Mouse (Mus musculus) kidney, embryonic 16.5 days (tissue): ENCODE measurements around the gene Ripk4. TPM values are rescaled to one million over a fixed set of nuclear protein-coding genes. Genes with fewer than 3 reads are reported as not detected.
A peak's percentile ranks its signal among the peaks of the same experiment; 100 is the strongest.

Experiments used
- ATAC-seq: fragments of 200-750 bp; cut with Nextera tagmentation; 2 replicates; pipeline ENCODE4 v1.8.0; 2017; ENCODE audit warnings: moderate TSS enrichment; ENCODE audit not compliant: low FRiP score, low TSS enrichment
- H3K27ac ChIP-seq: fragments of 300-500 bp; sonication (generic); 2 replicates; pipeline ENCODE4 v1.5.1; 2014; ENCODE audit warnings: low read length
- H3K27me3 ChIP-seq: fragments of 300-500 bp; sonication (generic); 2 replicates; pipeline ENCODE4 v1.6.1; 2014; ENCODE audit warnings: low read length, control low read depth, mixed read lengths; ENCODE audit not compliant: insufficient read depth
- H3K36me3 ChIP-seq: fragments of 300-500 bp; sonication (generic); 2 replicates; pipeline ENCODE4 v1.6.1; 2014; ENCODE audit warnings: low read length, control low read depth, mixed read lengths; ENCODE audit not compliant: insufficient read depth
- H3K4me1 ChIP-seq: fragments of 300-500 bp; sonication (generic); 2 replicates; pipeline ENCODE4 v1.6.1; 2014; ENCODE audit warnings: low read length, control low read depth, mixed read lengths; ENCODE audit not compliant: insufficient read depth
- H3K4me2 ChIP-seq: fragments of 300-500 bp; sonication (generic); replicated peaks from 2 replicates; pipeline ENCODE4 v1.6.1; 2014; ENCODE audit warnings: low read depth, low read length
- H3K4me3 ChIP-seq: fragments of 300-500 bp; sonication (generic); 2 replicates; pipeline ENCODE4 v1.5.1; 2014; ENCODE audit warnings: mild to moderate bottlenecking, low read length
- H3K9ac ChIP-seq: fragments of 300-500 bp; sonication (generic); replicated peaks from 2 replicates; pipeline ENCODE4 v1.6.1; 2014; ENCODE audit warnings: low read length
- H3K9me3 ChIP-seq: fragments of 300-500 bp; sonication (generic); 2 replicates; pipeline ENCODE4 v1.6.1; 2016; ENCODE audit warnings: low read length, control low read depth
- WGBS: fragments of 180-500 bp; shearing (Covaris S2); extraction: QIAGEN DNeasy Blood & Tissue Kit; methylation state at CpG from one replicate; pipeline ENCODE4 v1.1.7; 2014; 5-methylcytosine and 5-hydroxymethylcytosine counted together
- polyA plus RNA-seq: library from polyadenylated mRNA; unstranded; fragments of >200 nt; fragmentation: Nextera tagmentation; extraction: Ambion mirVana; gene quantifications from 2 replicates; pipeline ENCODE4 v1.2.1, GENCODE M21; 2015

The Ripk4 gene
- polyA plus RNA-seq, 1 experiment from 2014 or later: 12.1 TPM

GRCm38 (mm10) chr16:97766501-97766900 is 2.9 kb upstream of the Ripk4 start:
- 24% methylated on average over 3 of the region's 3 CpGs for WGBS
- no peak overlapping the region for H3K4me3 ChIP-seq
- no peak for ATAC-seq

GRCm38 (mm10) chr16:97764626-97765025 is 1.0 kb upstream of the Ripk4 start:
- ATAC-seq: no peak
- Histone ChIP-seq H3K4me2 (no peak overlapping the region), H3K36me3 (no peaks in the 10 kb centered on the region), H3K9ac (no peak overlapping the region), H3K27ac (no peak overlapping the region), H3K9me3 (no peaks in the 10 kb centered on the region), H3K4me1 (peaks cover 4% of the 10 kb centered on the region; the same call in 1 of the 2 replicates), H3K27me3 (peaks cover 39% of the 10 kb centered on the region), H3K4me3 (no peak overlapping the region)
- 48% methylated on average over 2 of the region's 2 CpGs for WGBS

More at GRCm38 (mm10) chr16:97766501-97766900, 2.9 kb upstream of the Ripk4 start:
- Histone ChIP-seq H3K4me1 (no peaks in the 10 kb centered on the region), H3K36me3 (no peaks in the 10 kb centered on the region), H3K9ac (no peak overlapping the region), H3K9me3 (no peaks in the 10 kb centered on the region), H3K27me3 (peaks cover 37% of the 10 kb centered on the region), H3K27ac (no peak overlapping the region), H3K4me2 (no peak overlapping the region)

GRCm38 (mm10) chr16:97763990-97764340 is 378 bp upstream of the Ripk4 start:
- H3K9me3 ChIP-seq: no peaks in the 10 kb centered on the region
- no peaks in the 10 kb centered on the region for H3K36me3 ChIP-seq
- ATAC-seq: no peak
- H3K4me1 ChIP-seq: peaks cover 5% of the 10 kb centered on the region; the same call in 1 of the 2 replicates
- peak overlapping the region; percentile 65 for H3K9ac ChIP-seq
- no peak overlapping the region for H3K27ac ChIP-seq
- 9% methylated on average over 13 of the region's 13 CpGs for WGBS
- H3K4me2 ChIP-seq: peak overlapping the region; percentile 67
- H3K27me3 ChIP-seq: peaks cover 39% of the 10 kb centered on the region
- peak overlapping the region; percentile 47 for H3K4me3 ChIP-seq

GRCm38 (mm10) chr16:97761782-97762181 is 1.8 kb downstream of the Ripk4 start:
- no peak overlapping the region for H3K9ac ChIP-seq
- no peak for ATAC-seq

GRCm38 (mm10) chr16:97759681-97760080 is 3.9 kb downstream of the Ripk4 start:
- H3K36me3 ChIP-seq: no peaks in the 10 kb centered on the region
- WGBS: 47% methylated on average over 3 of the region's 3 CpGs
- ATAC-seq: no peak
- no peaks in the 10 kb centered on the region for H3K9me3 ChIP-seq
- H3K27me3 ChIP-seq: peaks cover 27% of the 10 kb centered on the region
- H3K4me1 ChIP-seq: peaks cover 5% of the 10 kb centered on the region; the same call in 1 of the 2 replicates
- H3K4me3 ChIP-seq: no peak overlapping the region
- H3K4me2 ChIP-seq: no peak overlapping the region
- H3K9ac ChIP-seq: no peak overlapping the region
- H3K27ac ChIP-seq: no peak overlapping the region

More at GRCm38 (mm10) chr16:97761782-97762181, 1.8 kb downstream of the Ripk4 start:
- H3K9me3 ChIP-seq: no peaks in the 10 kb centered on the region
- no peaks in the 10 kb centered on the region for H3K36me3 ChIP-seq
- 61% methylated on average over 2 of the region's 2 CpGs for WGBS
- peak overlapping the region; percentile 67 for H3K4me2 ChIP-seq
- no peak overlapping the region for H3K27ac ChIP-seq
- peaks cover 5% of the 10 kb centered on the region; the same call in 1 of the 2 replicates for H3K4me1 ChIP-seq
- H3K27me3 ChIP-seq: peaks cover 39% of the 10 kb centered on the region
- no peak overlapping the region for H3K4me3 ChIP-seq

GRCm38 (mm10) chr16:97758288-97758687 is 5.3 kb downstream of the Ripk4 start:
- Histone ChIP-seq H3K4me3 (no peak overlapping the region), H3K9ac (no peak overlapping the region), H3K27ac (no peak overlapping the region), H3K36me3 (peaks cover 4% of the 10 kb centered on the region; the same call in 1 of the 2 replicates), H3K4me2 (no peak overlapping the region), H3K4me1 (peaks cover 5% of the 10 kb centered on the region; the same call in 1 of the 2 replicates), H3K27me3 (peaks cover 14% of the 10 kb centered on the region), H3K9me3 (no peaks in the 10 kb centered on the region)
- 87% methylated on average over 2 of the region's 2 CpGs for WGBS
- ATAC-seq: no peak

GRCm38 (mm10) chr16:97756460-97756859 is 7.1 kb downstream of the Ripk4 start:
- Histone ChIP-seq H3K4me3 (no peak overlapping the region), H3K27ac (no peak overlapping the region), H3K27me3 (peaks cover 1% of the 10 kb centered on the region; the same call in 1 of the 2 replicates), H3K9me3 (no peaks in the 10 kb centered on the region), H3K9ac (no peak overlapping the region), H3K36me3 (peaks cover 4% of the 10 kb centered on the region; the same call in 1 of the 2 replicates), H3K4me1 (peaks cover 5% of the 10 kb centered on the region; the same call in 1 of the 2 replicates), H3K4me2 (no peak overlapping the region)
- WGBS: 46% methylated on average over 2 of the region's 2 CpGs
- peak; percentile 62 for ATAC-seq

- Histone ChIP-seq H3K9me3 (no peaks in the 10 kb centered on the region), H3K4me3 (no peak overlapping the region), H3K27me3 (no peaks in the 10 kb centered on the region), H3K27ac (no peak overlapping the region), H3K9ac (no peak overlapping the region), H3K4me2 (no peak overlapping the region), H3K36me3 (peaks cover 4% of the 10 kb centered on the region; the same call in 1 of the 2 replicates), H3K4me1 (no peaks in the 10 kb centered on the region; the same call in 1 of the 2 replicates)
- WGBS: 76% methylated on average over 3 of the region's 3 CpGs
- no peak for ATAC-seq
Observed at GRCm38 (mm10) chr16:97752316-97752941, 11.2 kb downstream of the Ripk4 start.

GRCm38 (mm10) chr16:97751884-97752283 is 11.7 kb downstream of the Ripk4 start:
- Histone ChIP-seq H3K9ac (no peak overlapping the region), H3K36me3 (peaks cover 4% of the 10 kb centered on the region; the same call in 1 of the 2 replicates), H3K27ac (no peak overlapping the region), H3K4me3 (no peak overlapping the region), H3K27me3 (no peaks in the 10 kb centered on the region), H3K4me2 (no peak overlapping the region), H3K9me3 (no peaks in the 10 kb centered on the region), H3K4me1 (no peaks in the 10 kb centered on the region; the same call in 1 of the 2 replicates)
- WGBS: 51% methylated on average over 8 of the region's 8 CpGs
- no peak for ATAC-seq

GRCm38 (mm10) chr16:97748421-97748820 is 15.2 kb downstream of the Ripk4 start:
- Histone ChIP-seq H3K4me1 (no peaks in the 10 kb centered on the region), H3K9me3 (no peaks in the 10 kb centered on the region), H3K4me2 (no peak overlapping the region), H3K27me3 (no peaks in the 10 kb centered on the region), H3K9ac (no peak overlapping the region), H3K27ac (no peak overlapping the region), H3K36me3 (peaks cover 4% of the 10 kb centered on the region; the same call in 1 of the 2 replicates), H3K4me3 (no peak overlapping the region)
- no peak for ATAC-seq
- 91% methylated on average over 6 of the region's 6 CpGs for WGBS
